Mouse (Mus musculus): ENCODE data around the gene Fgfr2.

Fgfr2 gene

GRCm38 (mm10) chr7:131628846-131629391 is 1494.2 kb downstream of the Fgfr2 start:
- peak; percentile 20 for DNase-seq

- no peak for DNase-seq
These were observed 1494.8 kb downstream of the Fgfr2 start for GRCm38 (mm10) chr7:131628356-131628755.

- DNase-seq, result no peak
These were observed 1513.5 kb downstream of the Fgfr2 start for GRCm38 (mm10) chr7:131609677-131610076.

- no peak for DNase-seq
These were observed 1515.1 kb downstream of the Fgfr2 start for GRCm38 (mm10) chr7:131608049-131608448.

- DNase-seq, result no peak
These were observed 1517.7 kb downstream of the Fgfr2 start for GRCm38 (mm10) chr7:131605481-131605880.

GRCm38 (mm10) chr7:131604946-131605345 is 1518.2 kb downstream of the Fgfr2 start:
- no peak for DNase-seq

GRCm38 (mm10) chr7:131603186-131603585 is 1520.0 kb downstream of the Fgfr2 start:
- DNase-seq, result no peak

- DNase-seq, result no peak
These were observed 1521.0 kb downstream of the Fgfr2 start for GRCm38 (mm10) chr7:131602106-131602505.

GRCm38 (mm10) chr7:131598483-131598824 is 1524.7 kb downstream of the Fgfr2 start:
- peak; percentile 26 for DNase-seq

- DNase-seq, result no peak
These were observed 1525.2 kb downstream of the Fgfr2 start for GRCm38 (mm10) chr7:131597779-131598482.

GRCm38 (mm10) chr7:131585551-131585950 is 1537.6 kb downstream of the Fgfr2 start:
- no peak for DNase-seq

- DNase-seq, result no peak
These were observed 1541.0 kb downstream of the Fgfr2 start for GRCm38 (mm10) chr7:131582178-131582577.

- no peak for DNase-seq
These were observed 1547.9 kb downstream of the Fgfr2 start for GRCm38 (mm10) chr7:131575246-131575645.

- no peak for DNase-seq
These were observed 1562.5 kb downstream of the Fgfr2 start for GRCm38 (mm10) chr7:131560697-131561042.

GRCm38 (mm10) chr7:131559986-131560696 is 1563.0 kb downstream of the Fgfr2 start, which contains the start of gene Bub3:
Gene Bub3, plus strand, starts transcription at chr7:131560222.
- peak; percentile 96 for DNase-seq

GRCm38 (mm10) chr7:131557751-131558150 is 1565.4 kb downstream of the Fgfr2 start:
- no peak for DNase-seq

GRCm38 (mm10) chr7:131556541-131557271 is 1566.4 kb downstream of the Fgfr2 start:
- no peak for DNase-seq

GRCm38 (mm10) chr7:131556116-131556515 is 1567.0 kb downstream of the Fgfr2 start:
- DNase-seq, result no peak

- DNase-seq, result no peak
These were observed 1567.7 kb downstream of the Fgfr2 start for GRCm38 (mm10) chr7:131555301-131556081.

GRCm38 (mm10) chr7:131554341-131555180 is 1568.6 kb downstream of the Fgfr2 start:
- DNase-seq, result no peak

GRCm38 (mm10) chr7:131553771-131554175 is 1569.4 kb downstream of the Fgfr2 start:
- DNase-seq, result no peak

GRCm38 (mm10) chr7:131552781-131553180 is 1570.4 kb downstream of the Fgfr2 start:
- no peak for DNase-seq

Measured in lung, postnatal 10 days (tissue).